In the genomic region with DNA sequence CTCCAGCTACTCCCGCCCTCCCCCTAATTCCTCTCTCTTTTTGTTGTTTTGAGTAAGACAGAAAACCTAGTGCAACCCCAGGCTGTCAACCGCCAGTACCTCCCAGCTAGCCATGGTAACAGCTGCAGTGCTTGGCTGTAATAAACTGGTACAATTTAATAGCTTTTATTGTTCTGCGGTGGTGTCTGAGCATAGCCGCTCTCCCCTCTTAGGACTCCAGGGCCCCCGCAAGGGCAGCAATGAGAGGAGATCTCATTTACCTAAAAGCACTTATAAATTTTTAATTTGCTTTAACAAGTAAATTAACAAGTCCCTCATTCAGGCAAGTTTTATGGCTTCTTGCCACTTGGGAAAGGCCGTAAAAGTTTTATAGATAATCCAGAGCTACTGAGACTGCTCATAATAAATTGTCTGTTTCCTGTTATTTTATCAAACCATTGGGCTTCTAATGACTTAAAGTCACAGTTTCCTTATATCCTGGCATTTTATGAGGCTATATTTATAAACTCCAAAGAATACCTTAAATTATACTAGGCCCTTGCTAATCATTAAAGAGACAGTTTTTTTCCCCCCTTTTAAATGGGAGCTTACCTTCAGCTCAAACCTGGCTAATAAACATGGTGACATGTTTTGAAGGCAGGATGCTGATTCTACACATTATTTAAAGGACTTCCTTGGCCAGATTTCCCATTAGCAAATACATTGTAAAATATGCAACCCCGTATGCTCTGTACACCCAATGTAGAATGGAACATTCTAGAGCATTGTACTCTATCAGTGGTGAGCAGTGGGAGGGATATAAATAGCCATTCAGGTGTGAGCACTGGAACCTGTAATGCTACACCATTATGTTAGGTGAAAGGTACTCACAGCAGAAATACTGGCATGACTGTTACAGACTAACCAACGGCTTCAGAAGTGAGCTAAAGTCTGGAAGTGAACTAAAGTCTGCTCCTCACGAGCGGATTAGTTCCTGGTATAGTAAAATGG, we compare ENCODE assay signal across 16 mouse cellular contexts.
A peak's percentile ranks its signal among the peaks of the same experiment; 100 is the strongest.
DNase-seq lines count a peak whose midpoint lies in the region; ATAC-seq lines count a peak whose summit lies in the region.
"Had no signal": no experiment of that assay in that cellular context is flagged by ENCODE, and none has a peak within 500 bp of the region (broad histone marks: within the 10 kb centered on the region; RNA-seq: fewer than 3 reads in every experiment).

No protein-coding gene starts in this region.

- peak; percentile 9 for DNase-seq in kidney, adult 18-20 months
- DNase-seq in kidney, adult 11 months, result no peak
- DNase-seq in intestine, embryonic 14.5 days (ENCODE audit: low spot score), result peak; percentile 63
- peak; percentile 9 to 13 for DNase-seq in kidney, postnatal 36 days
- DNase-seq in cerebellum, adult 11 months, result no peak
- no peak for DNase-seq in thymus, postnatal 4 days
- no peak for DNase-seq in MN1 (ENCODE audit: low spot score)
- DNase-seq: cerebellum, adult 8-10 months; forebrain, postnatal 0 days; left cerebral cortex, postnatal 4 days; lung, embryonic 14.5 days; right cerebral cortex, postnatal 4 days had no signal

- no peaks in the 10 kb centered on the region for H3K9me3 ChIP-seq in intestine, embryonic 14.5 days (ENCODE audit: control insufficient read depth, low read length)
- H3K9me3 ChIP-seq in neural tube, embryonic 12.5 days, result no peaks in the 10 kb centered on the region
- H3K9me3 ChIP-seq: heart, embryonic 15.5 days; hindbrain, embryonic 15.5 days had no signal

- no peak overlapping the region for H3K9ac ChIP-seq in intestine, embryonic 14.5 days (ENCODE audit: low read length)
- no peak overlapping the region for H3K9ac ChIP-seq in neural tube, embryonic 12.5 days
- H3K9ac ChIP-seq: forebrain, postnatal 0 days; heart, embryonic 15.5 days; hindbrain, embryonic 15.5 days; lung, embryonic 14.5 days had no signal

- no peaks in the 10 kb centered on the region for H3K27me3 ChIP-seq in intestine, embryonic 14.5 days (replicated peaks; ENCODE audit: control insufficient read depth, insufficient read depth, low read length)
- no peaks in the 10 kb centered on the region for H3K27me3 ChIP-seq in neural tube, embryonic 12.5 days (replicated peaks)
- H3K27me3 ChIP-seq: heart, embryonic 15.5 days; hindbrain, embryonic 15.5 days had no signal

- no peak overlapping the region for H3K4me2 ChIP-seq in intestine, embryonic 14.5 days (ENCODE audit: low read length)
- H3K4me2 ChIP-seq in neural tube, embryonic 12.5 days (replicated peaks), result no peak overlapping the region
- H3K4me2 ChIP-seq: heart, embryonic 15.5 days; hindbrain, embryonic 15.5 days; lung, embryonic 14.5 days had no signal

- no peak for ATAC-seq in intestine, embryonic 14.5 days (replicated peaks; ENCODE audit: low FRiP score, low TSS enrichment, low read depth)
- peak; percentile 44; the same call in 1 of the 2 replicates for ATAC-seq in neural tube, embryonic 12.5 days (ENCODE audit: low FRiP score, low read depth)
- ATAC-seq: activated CD4-positive, CD25-positive, alpha-beta regulatory T cell, adult 4 months; forebrain, postnatal 0 days had no signal

- H3K4me1 ChIP-seq in intestine, embryonic 14.5 days (replicated peaks; ENCODE audit: control insufficient read depth, insufficient read depth, low read length), result peaks cover 21% of the 10 kb centered on the region
- H3K4me1 ChIP-seq in neural tube, embryonic 12.5 days, result peaks cover 32% of the 10 kb centered on the region

- no peaks in the 10 kb centered on the region for H3K36me3 ChIP-seq in intestine, embryonic 14.5 days (ENCODE audit: control insufficient read depth, insufficient read depth, low read length)
- H3K36me3 ChIP-seq in neural tube, embryonic 12.5 days, result no peaks in the 10 kb centered on the region
- H3K36me3 ChIP-seq: heart, embryonic 15.5 days; hindbrain, embryonic 15.5 days had no signal

- no peak overlapping the region for H3K4me3 ChIP-seq in intestine, embryonic 14.5 days (ENCODE audit: low read depth, low read length)
- H3K4me3 ChIP-seq in neural tube, embryonic 12.5 days, result no peak overlapping the region
- H3K4me3 ChIP-seq: heart, embryonic 15.5 days; hindbrain, embryonic 15.5 days had no signal

- no peak overlapping the region; the same call in 1 of the 2 replicates for H3K27ac ChIP-seq in intestine, embryonic 14.5 days (ENCODE audit: low read depth)
- H3K27ac ChIP-seq in neural tube, embryonic 12.5 days, result no peak overlapping the region
- H3K27ac ChIP-seq: heart, embryonic 15.5 days; hindbrain, embryonic 15.5 days had no signal

- 59% methylated on average over 10 of the region's 10 CpGs for WGBS in intestine, embryonic 14.5 days
- 34% methylated on average over 10 of the region's 10 CpGs for WGBS in neural tube, embryonic 12.5 days

Comparison
In these comparisons a context has a peak if more than half of its experiments do, and no peak if none do; other contexts are left out.
1. DNase-seq: peak in kidney, adult 18-20 months (single experiment), intestine, embryonic 14.5 days (single experiment) and kidney, postnatal 36 days (2 of 2); none in kidney, adult 11 months (single experiment), cerebellum, adult 11 months (single experiment), thymus, postnatal 4 days (single experiment) and MN1 (single experiment).